Mouse (Mus musculus): ENCODE data around the gene Vsig8. TPM values are rescaled to one million over a fixed set of nuclear protein-coding genes. Genes with fewer than 3 reads are reported as not detected.

The Vsig8 gene
- polyA plus RNA-seq, 1 experiment = not detected

DNA sequence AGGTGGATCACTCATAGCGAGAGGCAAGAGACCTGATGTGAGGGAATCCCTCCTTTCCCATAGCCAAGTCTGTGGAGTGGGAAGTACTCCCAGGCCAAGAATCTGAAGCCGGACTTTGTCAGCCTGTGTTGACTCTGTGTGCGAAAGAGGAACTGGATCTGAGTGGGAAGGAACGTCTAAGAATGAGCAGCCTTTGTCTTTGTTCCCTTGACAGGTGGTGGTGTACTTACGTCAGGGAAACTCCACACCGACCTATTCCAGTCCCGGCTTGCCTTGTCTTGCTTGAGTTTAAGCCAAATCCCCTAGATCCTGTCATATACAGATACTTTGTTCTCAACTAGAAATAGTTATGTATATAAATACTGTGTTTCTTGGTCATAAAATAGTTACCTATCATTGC, 33.2 kb upstream of the Vsig8 start:
- H3K4me3 ChIP-seq (ENCODE audit: insufficient read depth, poor library complexity, severe bottlenecking) = no peak overlapping the region
- H3K79me3 ChIP-seq (ENCODE audit: low read depth) = no peaks in the 10 kb centered on the region
- TF ChIP-seq MYOD1 (IDR thresholded peaks at IDR 0.05; ENCODE audit: control insufficient read depth, insufficient read length, low read depth) (no peak), USF1 (IDR thresholded peaks at IDR 0.05; ENCODE audit: low read depth) (no peak), CTCF (IDR thresholded peaks at IDR 0.05; ENCODE audit: control insufficient read depth, insufficient read depth, insufficient read length) (no peak), FOSL1 (IDR thresholded peaks at IDR 0.05; ENCODE audit: insufficient read depth, low read length, poor library complexity, severe bottlenecking) (no peak), MYOG (IDR thresholded peaks at IDR 0.05; ENCODE audit: control insufficient read depth, extremely low read depth, insufficient read length) (no peak), CEBPB (IDR thresholded peaks at IDR 0.05; ENCODE audit: low read depth) (no peak), MAX (IDR thresholded peaks at IDR 0.05) (no peak)
- no peaks in the 10 kb centered on the region for H3K36me3 ChIP-seq (ENCODE audit: control insufficient read depth, insufficient read depth)
- no peaks in the 10 kb centered on the region for H3K79me2 ChIP-seq (ENCODE audit: control insufficient read depth, insufficient read depth)
- no peak overlapping the region for H3ac ChIP-seq (ENCODE audit: control insufficient read depth, insufficient read length, low read depth)
- H3K27me3 ChIP-seq (ENCODE audit: control insufficient read depth, insufficient read depth, insufficient read length) = no peaks in the 10 kb centered on the region

GRCm38 (mm10) chr1:172523699-172524101, 32.0 kb upstream of the Vsig8 start:
- no peak overlapping the region for H3ac ChIP-seq (ENCODE audit: control insufficient read depth, insufficient read length, low read depth)
- no peaks in the 10 kb centered on the region for H3K79me3 ChIP-seq (ENCODE audit: low read depth)
- H3K27me3 ChIP-seq (ENCODE audit: control insufficient read depth, insufficient read depth, insufficient read length) = no peaks in the 10 kb centered on the region
- no peaks in the 10 kb centered on the region for H3K79me2 ChIP-seq (ENCODE audit: control insufficient read depth, insufficient read depth)
- TF ChIP-seq MYOG (IDR thresholded peaks at IDR 0.05; ENCODE audit: control insufficient read depth, extremely low read depth, insufficient read length) = no peak
- no peak for TF ChIP-seq USF1 (IDR thresholded peaks at IDR 0.05; ENCODE audit: low read depth)
- no peak for TF ChIP-seq MAX (IDR thresholded peaks at IDR 0.05)
- no peak for TF ChIP-seq MYOD1 (IDR thresholded peaks at IDR 0.05; ENCODE audit: control insufficient read depth, insufficient read length, low read depth)
- no peak for TF ChIP-seq CTCF (IDR thresholded peaks at IDR 0.05; ENCODE audit: control insufficient read depth, insufficient read depth, insufficient read length)
- TF ChIP-seq CEBPB (IDR thresholded peaks at IDR 0.05; ENCODE audit: low read depth) = no peak
- TF ChIP-seq FOSL1 (IDR thresholded peaks at IDR 0.05; ENCODE audit: insufficient read depth, low read length, poor library complexity, severe bottlenecking) = no peak
- no peak overlapping the region for H3K4me3 ChIP-seq (ENCODE audit: insufficient read depth, poor library complexity, severe bottlenecking)
- H3K36me3 ChIP-seq (ENCODE audit: control insufficient read depth, insufficient read depth) = no peaks in the 10 kb centered on the region

DNA sequence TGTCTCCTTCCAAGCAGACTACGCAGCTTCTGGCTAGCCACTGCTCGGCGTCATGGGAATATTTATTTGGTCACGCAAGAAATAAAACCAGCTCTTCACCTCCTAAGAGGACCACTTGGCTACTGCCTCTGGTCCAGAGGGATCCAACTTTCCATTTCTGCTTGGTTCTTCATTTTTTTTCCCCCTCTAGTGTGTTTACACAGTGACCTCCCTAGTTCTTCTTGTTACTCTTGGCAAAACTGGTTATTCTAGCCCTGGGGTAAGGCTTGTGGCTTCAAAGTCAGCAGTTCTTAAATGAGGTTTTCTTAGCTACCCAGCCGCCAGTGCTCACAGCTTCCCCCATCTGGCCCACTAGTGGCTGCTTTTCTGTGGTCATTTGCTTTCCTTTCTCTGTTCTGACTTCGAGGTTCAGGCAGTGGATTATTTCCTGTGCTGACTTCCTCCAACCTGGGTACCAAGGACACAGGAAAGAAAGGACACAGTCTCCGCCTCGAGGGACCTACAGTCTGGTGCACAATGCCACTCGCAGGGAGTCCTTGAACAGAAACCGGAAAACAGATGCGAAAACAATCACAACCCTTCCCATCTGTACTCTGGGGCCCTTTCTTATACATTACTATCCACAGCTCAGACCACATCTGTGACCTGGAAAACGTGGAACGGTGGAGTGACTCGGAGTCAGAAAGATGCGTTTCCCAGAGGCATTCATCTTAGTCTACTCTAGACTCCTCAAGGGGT, 30.5 kb upstream of the Vsig8 start:
- Histone ChIP-seq H3K4me3 (ENCODE audit: insufficient read depth, poor library complexity, severe bottlenecking) (no peak overlapping the region), H3K79me3 (ENCODE audit: low read depth) (no peaks in the 10 kb centered on the region), H3K79me2 (ENCODE audit: control insufficient read depth, insufficient read depth) (no peaks in the 10 kb centered on the region), H3K27me3 (ENCODE audit: control insufficient read depth, insufficient read depth, insufficient read length) (no peaks in the 10 kb centered on the region), H3K36me3 (ENCODE audit: control insufficient read depth, insufficient read depth) (no peaks in the 10 kb centered on the region), H3ac (ENCODE audit: control insufficient read depth, insufficient read length, low read depth) (no peak overlapping the region)
- TF ChIP-seq CTCF (IDR thresholded peaks at IDR 0.05; ENCODE audit: control insufficient read depth, insufficient read depth, insufficient read length) (no peak), MYOG (IDR thresholded peaks at IDR 0.05; ENCODE audit: control insufficient read depth, extremely low read depth, insufficient read length) (no peak), FOSL1 (IDR thresholded peaks at IDR 0.05; ENCODE audit: insufficient read depth, low read length, poor library complexity, severe bottlenecking) (no peak), CEBPB (IDR thresholded peaks at IDR 0.05; ENCODE audit: low read depth) (no peak)

DNA sequence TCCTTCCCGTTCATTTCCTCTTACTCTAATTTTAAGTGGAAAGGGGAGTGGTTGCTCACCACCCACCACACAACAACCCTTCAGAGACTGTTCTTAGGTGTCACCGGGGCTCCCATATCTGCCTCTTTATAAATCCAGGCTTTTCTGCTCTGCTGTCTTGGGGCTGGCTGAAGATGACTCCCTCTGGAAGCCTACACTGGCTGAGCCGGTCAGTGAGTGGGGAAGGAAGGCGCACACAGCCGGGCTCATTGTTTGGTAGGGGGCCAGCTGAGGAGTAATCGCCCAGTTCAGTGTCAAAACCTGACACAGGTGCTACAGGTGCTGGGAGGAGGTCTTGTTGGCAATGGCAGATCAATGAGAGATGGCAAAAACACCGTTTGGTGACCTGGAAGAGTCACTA, 29.8 kb upstream of the Vsig8 start:
- no peaks in the 10 kb centered on the region for H3K36me3 ChIP-seq (ENCODE audit: control insufficient read depth, insufficient read depth)
- H3K4me3 ChIP-seq (ENCODE audit: insufficient read depth, poor library complexity, severe bottlenecking) = no peak overlapping the region
- H3ac ChIP-seq (ENCODE audit: control insufficient read depth, insufficient read length, low read depth) = no peak overlapping the region
- no peaks in the 10 kb centered on the region for H3K27me3 ChIP-seq (ENCODE audit: control insufficient read depth, insufficient read depth, insufficient read length)
- H3K79me2 ChIP-seq (ENCODE audit: control insufficient read depth, insufficient read depth) = no peaks in the 10 kb centered on the region
- no peaks in the 10 kb centered on the region for H3K79me3 ChIP-seq (ENCODE audit: low read depth)
- TF ChIP-seq MYOG (IDR thresholded peaks at IDR 0.05; ENCODE audit: control insufficient read depth, extremely low read depth, insufficient read length) (no peak), MAX (IDR thresholded peaks at IDR 0.05) (no peak), CEBPB (IDR thresholded peaks at IDR 0.05; ENCODE audit: low read depth) (no peak), FOSL1 (IDR thresholded peaks at IDR 0.05; ENCODE audit: insufficient read depth, low read length, poor library complexity, severe bottlenecking) (no peak), CTCF (IDR thresholded peaks at IDR 0.05; ENCODE audit: control insufficient read depth, insufficient read depth, insufficient read length) (no peak), USF1 (IDR thresholded peaks at IDR 0.05; ENCODE audit: low read depth) (no peak), MYOD1 (IDR thresholded peaks at IDR 0.05; ENCODE audit: control insufficient read depth, insufficient read length, low read depth) (no peak)

GRCm38 (mm10) chr1:172526380-172527081, 29.2 kb upstream of the Vsig8 start:
- no peaks in the 10 kb centered on the region for H3K79me2 ChIP-seq (ENCODE audit: control insufficient read depth, insufficient read depth)
- H3K27me3 ChIP-seq (ENCODE audit: control insufficient read depth, insufficient read depth, insufficient read length) = no peaks in the 10 kb centered on the region
- TF ChIP-seq USF1 (IDR thresholded peaks at IDR 0.05; ENCODE audit: low read depth) = no peak
- no peak for TF ChIP-seq MYOD1 (IDR thresholded peaks at IDR 0.05; ENCODE audit: control insufficient read depth, insufficient read length, low read depth)
- TF ChIP-seq CEBPB (IDR thresholded peaks at IDR 0.05; ENCODE audit: low read depth) = no peak
- TF ChIP-seq MYOG (IDR thresholded peaks at IDR 0.05; ENCODE audit: control insufficient read depth, extremely low read depth, insufficient read length) = no peak
- TF ChIP-seq CTCF (IDR thresholded peaks at IDR 0.05; ENCODE audit: control insufficient read depth, insufficient read depth, insufficient read length) = no peak
- no peak for TF ChIP-seq MAX (IDR thresholded peaks at IDR 0.05)
- no peak for TF ChIP-seq FOSL1 (IDR thresholded peaks at IDR 0.05; ENCODE audit: insufficient read depth, low read length, poor library complexity, severe bottlenecking)
- H3K79me3 ChIP-seq (ENCODE audit: low read depth) = no peaks in the 10 kb centered on the region
- no peaks in the 10 kb centered on the region for H3K36me3 ChIP-seq (ENCODE audit: control insufficient read depth, insufficient read depth)
- H3ac ChIP-seq (ENCODE audit: control insufficient read depth, insufficient read length, low read depth) = no peak overlapping the region
- H3K4me3 ChIP-seq (ENCODE audit: insufficient read depth, poor library complexity, severe bottlenecking) = no peak overlapping the region
